8 mouse cellular contexts compared by ENCODE assay signal in genomic region chr5:149514087-149514671, GRCm38 (mm10). TPM values are rescaled to one million over a fixed set of nuclear protein-coding genes. Genes with fewer than 3 reads are reported as not detected.
DNase-seq lines count a peak whose midpoint lies in the region; ATAC-seq and TF ChIP-seq lines count a peak whose summit lies in the region.

No protein-coding gene starts in this region.

- H3K9me3 ChIP-seq in intestine, postnatal 0 days (ENCODE audit: control insufficient read depth) = no peaks in the 10 kb centered on the region
- no peaks in the 10 kb centered on the region for H3K9me3 ChIP-seq in lung, embryonic 15.5 days

- H3K36me3 ChIP-seq in intestine, postnatal 0 days (ENCODE audit: control insufficient read depth, insufficient read depth) = no peaks in the 10 kb centered on the region
- no peaks in the 10 kb centered on the region for H3K36me3 ChIP-seq in lung, embryonic 15.5 days

- no peak overlapping the region for H3K9ac ChIP-seq in intestine, postnatal 0 days (ENCODE audit: low read depth, low read length)
- no peak overlapping the region; the same call in 1 of the 2 replicates for H3K9ac ChIP-seq in lung, embryonic 15.5 days

- peak overlapping the region; percentile 37 for H3K4me2 ChIP-seq in intestine, postnatal 0 days (replicated peaks; ENCODE audit: low read depth)
- H3K4me2 ChIP-seq in lung, embryonic 15.5 days = peak overlapping the region; percentile 48

- peak; percentile 55 for TF ChIP-seq CTCF in intestine, postnatal 0 days (IDR thresholded peaks at IDR 0.05; ENCODE audit: low read depth)

- H3K27me3 ChIP-seq in intestine, postnatal 0 days (replicated peaks; ENCODE audit: control insufficient read depth, insufficient read depth, low read length) = no peaks in the 10 kb centered on the region
- no peaks in the 10 kb centered on the region for H3K27me3 ChIP-seq in lung, embryonic 15.5 days

- no peak for ATAC-seq in intestine, postnatal 0 days
- ATAC-seq in lung, embryonic 15.5 days (ENCODE audit: borderline replicate concordance, extremely low read depth, low FRiP score, low TSS enrichment) = peak; percentile 68; the same call in 1 of the 2 replicates
- ATAC-seq in CD4-positive, CD25-positive, alpha-beta regulatory T cell, adult 4 months = no peak

- WGBS in intestine, postnatal 0 days = 32% methylated on average over 14 of the region's 14 CpGs
- WGBS in lung, embryonic 15.5 days = 3% methylated on average over 14 of the region's 14 CpGs

- no peaks in the 10 kb centered on the region for H3K4me1 ChIP-seq in intestine, postnatal 0 days (replicated peaks; ENCODE audit: control insufficient read depth, insufficient read depth, low read length)
- H3K4me1 ChIP-seq in lung, embryonic 15.5 days = peaks cover 22% of the 10 kb centered on the region

- peak; percentile 53 to 58 for DNase-seq in cerebellum, postnatal 10 days
- no peak for DNase-seq in cerebellum, postnatal 36 days
- peak; percentile 63 for DNase-seq in embryo, embryonic 11.5 days (ENCODE audit: low read depth, low spot score)
- peak; percentile 25 for DNase-seq in heart, adult 8-10 months (ENCODE audit: low spot score)
- peak; percentile 71 to 89 for DNase-seq in right cerebral cortex, postnatal 10 days (ENCODE audit: low spot score in 2 of 2)

- H3K27ac ChIP-seq in intestine, postnatal 0 days (ENCODE audit: low read depth, low read length) = 0 out of 2 replicates have a peak overlapping the region, but pooled peaks have one; percentile 28
- peak overlapping the region; percentile 85 for H3K27ac ChIP-seq in lung, embryonic 15.5 days

- no peak overlapping the region for H3K4me3 ChIP-seq in intestine, postnatal 0 days (ENCODE audit: low read depth, low read length)
- peak overlapping the region; percentile 2; the same call in 1 of the 2 replicates for H3K4me3 ChIP-seq in lung, embryonic 15.5 days

RNA-seq across cellular contexts. Expression of gene Wdr95, which starts 14.3 kb away (rescaled TPM):
- total RNA-seq in heart, adult 8-10 months (2022) = not detected
- polyA plus RNA-seq in intestine, postnatal 0 days (2015; fragmentation: Nextera tagmentation; extraction: Ambion mirVana) = not detected in 2 replicates
- 0.08 and 0.26 TPM in 2 replicates for polyA plus RNA-seq in lung, embryonic 15.5 days (2015; fragmentation: Nextera tagmentation; extraction: Ambion mirVana)
- not detected for polyA plus RNA-seq in CD4-positive, CD25-positive, alpha-beta regulatory T cell, adult 4 months (2017; shearing (Covaris generic))

Comparison
In these comparisons a context has a peak if more than half of its experiments do, and no peak if none do; other contexts are left out.
1. DNase-seq: peak in cerebellum, postnatal 10 days (2 of 2), embryo, embryonic 11.5 days (single experiment), heart, adult 8-10 months (single experiment) and right cerebral cortex, postnatal 10 days (2 of 2); none in cerebellum, postnatal 36 days (0 of 2).